In the genomic region with DNA sequence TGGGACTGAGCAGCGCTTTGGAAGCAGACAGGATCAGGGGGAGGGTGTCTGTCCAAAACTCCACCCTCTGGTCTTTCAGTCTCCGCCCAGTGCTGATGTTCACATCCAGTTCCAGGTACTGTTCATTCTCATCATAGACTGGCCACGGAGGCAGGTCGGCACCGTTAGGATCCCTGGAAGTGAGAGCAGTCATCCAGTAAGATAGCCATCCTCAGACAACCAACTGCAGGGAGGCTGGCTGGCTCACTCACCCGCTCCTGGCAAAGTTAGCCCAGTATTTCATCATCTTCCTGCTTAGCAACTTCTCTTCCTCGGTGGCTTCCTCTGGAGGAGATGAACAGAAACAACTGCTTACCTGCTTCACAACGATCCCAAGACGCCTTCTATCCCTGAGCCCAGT, we compare ENCODE assay signal across 13 mouse cellular contexts. TPM values are rescaled to one million over a fixed set of nuclear protein-coding genes. Genes with fewer than 3 reads are reported as not detected.
DNase-seq lines count a peak whose midpoint lies in the region; ATAC-seq and TF ChIP-seq lines count a peak whose summit lies in the region.
"Had no signal": no experiment of that assay in that cellular context is flagged by ENCODE, and none has a peak within 500 bp of the region (broad histone marks: within the 10 kb centered on the region; RNA-seq: fewer than 3 reads in every experiment).

No protein-coding gene starts in this region.

- no peaks in the 10 kb centered on the region for H3K9me3 ChIP-seq in hindbrain, postnatal 0 days (ENCODE audit: low read length)
- H3K9me3 ChIP-seq in hindbrain, embryonic 13.5 days, result no peaks in the 10 kb centered on the region
- H3K9me3 ChIP-seq in midbrain, embryonic 14.5 days (ENCODE audit: control insufficient read depth, low read length), result no peaks in the 10 kb centered on the region
- H3K9me3 ChIP-seq: heart, embryonic 15.5 days had no signal

- H3K36me3 ChIP-seq in hindbrain, postnatal 0 days (ENCODE audit: insufficient read depth, low read length), result no peaks in the 10 kb centered on the region
- H3K36me3 ChIP-seq in hindbrain, embryonic 13.5 days, result no peaks in the 10 kb centered on the region
- no peaks in the 10 kb centered on the region for H3K36me3 ChIP-seq in midbrain, embryonic 14.5 days (ENCODE audit: control insufficient read depth, insufficient read depth, low read length)
- H3K36me3 ChIP-seq: heart, embryonic 15.5 days had no signal

- no peaks in the 10 kb centered on the region for H3K27me3 ChIP-seq in hindbrain, postnatal 0 days (ENCODE audit: insufficient read depth, low read length)
- H3K27me3 ChIP-seq in hindbrain, embryonic 13.5 days, result no peaks in the 10 kb centered on the region
- no peaks in the 10 kb centered on the region for H3K27me3 ChIP-seq in midbrain, embryonic 14.5 days (ENCODE audit: control insufficient read depth, insufficient read depth, low read length)
- H3K27me3 ChIP-seq: heart, embryonic 15.5 days had no signal

- H3K4me1 ChIP-seq in hindbrain, postnatal 0 days (ENCODE audit: insufficient read depth, low read length), result no peaks in the 10 kb centered on the region
- no peaks in the 10 kb centered on the region for H3K4me1 ChIP-seq in hindbrain, embryonic 13.5 days (replicated peaks)
- H3K4me1 ChIP-seq in midbrain, embryonic 14.5 days (ENCODE audit: control insufficient read depth, insufficient read depth, low read length), result no peaks in the 10 kb centered on the region
- H3K4me1 ChIP-seq: heart, embryonic 15.5 days had no signal

- 45% methylated on average over 9 of the region's 9 CpGs for WGBS in hindbrain, postnatal 0 days
- WGBS in hindbrain, embryonic 13.5 days, result 50% methylated on average over 9 of the region's 9 CpGs
- 27% methylated on average over 9 of the region's 9 CpGs for WGBS in midbrain, embryonic 14.5 days

- 0 out of 2 replicates have a peak overlapping the region, but pooled peaks have one; percentile 7 for H3K4me2 ChIP-seq in hindbrain, postnatal 0 days (ENCODE audit: low read depth, low read length)
- H3K4me2 ChIP-seq in hindbrain, embryonic 13.5 days, result no peak overlapping the region
- peak overlapping the region; percentile 20; the same call in 1 of the 2 replicates for H3K4me2 ChIP-seq in midbrain, embryonic 14.5 days (ENCODE audit: low read length)
- H3K4me2 ChIP-seq: heart, embryonic 15.5 days had no signal

- H3K9ac ChIP-seq in hindbrain, postnatal 0 days (replicated peaks; ENCODE audit: low read length), result no peak overlapping the region
- H3K9ac ChIP-seq in hindbrain, embryonic 13.5 days, result no peak overlapping the region
- no peak overlapping the region for H3K9ac ChIP-seq in midbrain, embryonic 14.5 days (replicated peaks; ENCODE audit: low read length)
- H3K9ac ChIP-seq: heart, embryonic 15.5 days had no signal

- TF ChIP-seq CTCF in hindbrain, postnatal 0 days (IDR thresholded peaks at IDR 0.05; ENCODE audit: low read depth), result no peak

- peak; percentile 9 to 11 for DNase-seq in cerebellum, postnatal 14 days
- no peak for DNase-seq in hindbrain, postnatal 0 days (ENCODE audit: low spot score)
- peak; percentile 16 for DNase-seq in ES-CJ7 (ENCODE audit: low read depth, low spot score)
- no peak for DNase-seq in midbrain, embryonic 14.5 days
- no peak for DNase-seq in ovary, adult 18-20 months (ENCODE audit: low spot score)
- DNase-seq in gastrocnemius, postnatal 10 days, result no peak
- DNase-seq: lung, postnatal 4 days had no signal

- H3K4me3 ChIP-seq in hindbrain, postnatal 0 days (ENCODE audit: low read length), result no peak overlapping the region
- no peak overlapping the region for H3K4me3 ChIP-seq in hindbrain, embryonic 13.5 days
- no peak overlapping the region for H3K4me3 ChIP-seq in midbrain, embryonic 14.5 days (replicated peaks; ENCODE audit: low read depth, low read length)
- H3K4me3 ChIP-seq: heart, embryonic 15.5 days had no signal

- no peak overlapping the region for H3K27ac ChIP-seq in hindbrain, postnatal 0 days
- H3K27ac ChIP-seq in hindbrain, embryonic 13.5 days, result no peak overlapping the region
- H3K27ac ChIP-seq in midbrain, embryonic 14.5 days (replicated peaks; ENCODE audit: low read depth, low read length), result no peak overlapping the region
- H3K27ac ChIP-seq: heart, embryonic 15.5 days had no signal

- no peak for ATAC-seq in cerebellum, adult (ENCODE audit: insufficient number of reproducible peaks, low FRiP score, low TSS enrichment)
- ATAC-seq in hindbrain, postnatal 0 days, result no peak
- ATAC-seq in hindbrain, embryonic 13.5 days (ENCODE audit: low FRiP score), result no peak
- ATAC-seq in midbrain, embryonic 14.5 days (ENCODE audit: low FRiP score, low TSS enrichment), result no peak
- ATAC-seq: CD4-positive, CD25-positive, alpha-beta regulatory T cell, adult 4 months had no signal

RNA-seq across cellular contexts. Expression of gene Ces5a, which starts 36.2 kb away (rescaled TPM):
- 0.43 and 3.5 TPM in 2 replicates for total RNA-seq in hindbrain, postnatal 0 days (2014; rRNA removed)
- 0.73 and 1.2 TPM in 2 replicates for polyA plus RNA-seq in hindbrain, postnatal 0 days (2015; fragmentation: Nextera tagmentation; extraction: Ambion mirVana)
- 0.45 and 0.49 TPM in 2 replicates for polyA plus RNA-seq in hindbrain, embryonic 13.5 days (2015; fragmentation: Nextera tagmentation; extraction: Ambion mirVana)
- 0.61 and 0.93 TPM in 2 replicates for polyA plus RNA-seq in midbrain, embryonic 14.5 days (2014; fragmentation: Nextera tagmentation; extraction: Ambion mirVana)
- under 1 TPM; 0.68 to 0.70 TPM for total RNA-seq in gastrocnemius, postnatal 10 days (2021)
- total RNA-seq: liver, adult 2 months had no signal
- polyA plus RNA-seq: CD4-positive, CD25-positive, alpha-beta regulatory T cell, adult 4 months; intestine, embryonic 14.5 days; liver, adult 2 months had no signal

Comparison
In these comparisons a context has a peak if more than half of its experiments do, and no peak if none do; other contexts are left out.
1. DNase-seq: peak in cerebellum, postnatal 14 days (2 of 2) and ES-CJ7 (single experiment); none in hindbrain, postnatal 0 days (single experiment), midbrain, embryonic 14.5 days (single experiment), ovary, adult 18-20 months (single experiment) and gastrocnemius, postnatal 10 days (single experiment).